Mouse (Mus musculus) stomach, postnatal 0 days (tissue): ENCODE results near the gene Rplp2. TPM values are rescaled to one million over a fixed set of nuclear protein-coding genes. Genes with fewer than 3 reads are reported as not detected.

ENCODE experiments used
- ATAC-seq: fragments of 200-750 bp; cut with Nextera tagmentation; 2 replicates; pipeline ENCODE4 v1.8.0; 2017; ENCODE audit not compliant: low FRiP score, low TSS enrichment
- DNase-seq: peaks from one replicate; pipeline ENCODE4 v3.0.0-alpha.2; 2016; ENCODE audit warnings: low spot score
- H3K27ac ChIP-seq: fragments of 300-500 bp; sonication (generic); replicated peaks from 2 replicates; pipeline ENCODE4 v1.5.1; 2014; ENCODE audit warnings: mild to moderate bottlenecking, control low read depth
- H3K27me3 ChIP-seq: fragments of 300-500 bp; sonication (generic); 2 replicates; pipeline ENCODE4 v1.6.1; 2014; ENCODE audit warnings: low read length; ENCODE audit not compliant: control insufficient read depth, insufficient read depth
- H3K36me3 ChIP-seq: fragments of 300-500 bp; sonication (generic); 2 replicates; pipeline ENCODE4 v1.6.1; 2014; ENCODE audit warnings: low read length, mixed read lengths; ENCODE audit not compliant: control insufficient read depth, insufficient read depth
- H3K4me1 ChIP-seq: fragments of 300-500 bp; sonication (generic); replicated peaks from 2 replicates; pipeline ENCODE4 v1.6.1; 2014; ENCODE audit warnings: antibody characterized with exemption; ENCODE audit not compliant: control insufficient read depth, insufficient read depth
- H3K4me2 ChIP-seq: fragments of 300-500 bp; sonication (generic); replicated peaks from 2 replicates; pipeline ENCODE4 v1.6.1; 2014; ENCODE audit warnings: low read depth, mild to moderate bottlenecking, control low read depth, moderate library complexity
- H3K4me3 ChIP-seq: fragments of 300-500 bp; sonication (generic); 2 replicates; pipeline ENCODE4 v1.5.1; 2014; ENCODE audit warnings: low read depth, low read length, control low read depth
- H3K9ac ChIP-seq: fragments of 300-500 bp; sonication (generic); 2 replicates; pipeline ENCODE4 v1.6.1; 2014; ENCODE audit warnings: mild to moderate bottlenecking, low read length, control low read depth, mixed read lengths
- H3K9me3 ChIP-seq: fragments of 300-500 bp; sonication (generic); 2 replicates; pipeline ENCODE4 v1.6.1; 2016; ENCODE audit warnings: low read length; ENCODE audit not compliant: control insufficient read depth
- CTCF ChIP-seq: IDR thresholded peaks from 2 replicates; pipeline ENCODE4 v1.5.1; 2016; ENCODE audit warnings: antibody characterized with exemption, low read depth, mild to moderate bottlenecking, moderate library complexity
- EP300 ChIP-seq: optimal IDR thresholded peaks from 2 replicates; pipeline ENCODE3; 2016; ENCODE audit warnings: antibody characterized with exemption
- WGBS: fragments of 180-500 bp; shearing (Covaris S2); extraction: QIAGEN DNeasy Blood & Tissue Kit; methylation state at CpG from one replicate; pipeline ENCODE4 v1.1.7; 2014; 5-methylcytosine and 5-hydroxymethylcytosine counted together
- polyA plus RNA-seq: library from polyadenylated mRNA; unstranded; fragments of >200 nt; fragmentation: Nextera tagmentation; extraction: Ambion mirVana; gene quantifications from 2 replicates; pipeline ENCODE4 v1.2.1, GENCODE M21; 2015

Rplp2 gene
- polyA plus RNA-seq, 1 experiment from 2014 or later, result 1,334 TPM

- no peak for TF ChIP-seq CTCF
- TF ChIP-seq EP300, result no peak
- peak overlapping the region; percentile 71 for H3K4me2 ChIP-seq
- H3K36me3 ChIP-seq, result peaks cover 11% of the 10 kb centered on the region; the same call in 1 of the 2 replicates
- H3K4me3 ChIP-seq, result peak overlapping the region; percentile 46
- H3K9me3 ChIP-seq, result no peaks in the 10 kb centered on the region
- H3K27ac ChIP-seq, result no peak overlapping the region
- peak overlapping the region; percentile 54 for H3K9ac ChIP-seq
- H3K4me1 ChIP-seq, result peaks cover 5% of the 10 kb centered on the region; the same call in 1 of the 2 replicates
- 73% methylated on average over 15 of the region's 15 CpGs for WGBS
- H3K27me3 ChIP-seq, result no peaks in the 10 kb centered on the region
- no peak for DNase-seq
- ATAC-seq, result no peak
Measured at GRCm38 (mm10) chr7:141433517-141434400, 13.4 kb upstream of the Rplp2 start.

- peak overlapping the region; percentile 55 for H3K9ac ChIP-seq
- peak overlapping the region; percentile 58; the same call in 1 of the 2 replicates for H3K27ac ChIP-seq
- ATAC-seq (no peak), DNase-seq (peak; percentile 47)
- WGBS, result 11% methylated on average over 8 of the region's 8 CpGs
- H3K9me3 ChIP-seq, result no peaks in the 10 kb centered on the region
- H3K4me3 ChIP-seq, result peak overlapping the region; percentile 46
- H3K36me3 ChIP-seq, result peaks cover 11% of the 10 kb centered on the region; the same call in 1 of the 2 replicates
- no peak for TF ChIP-seq EP300
- no peak for TF ChIP-seq CTCF
- H3K4me1 ChIP-seq, result peaks cover 5% of the 10 kb centered on the region; the same call in 1 of the 2 replicates
- peak overlapping the region; percentile 71 for H3K4me2 ChIP-seq
- no peaks in the 10 kb centered on the region for H3K27me3 ChIP-seq
Measured at GRCm38 (mm10) chr7:141434464-141434863, 12.7 kb upstream of the Rplp2 start.

- ATAC-seq, result peak; percentile 35; the same call in 1 of the 2 replicates
- Histone ChIP-seq H3K4me2 (peak overlapping the region; percentile 71), H3K27me3 (no peaks in the 10 kb centered on the region), H3K9me3 (no peaks in the 10 kb centered on the region), H3K36me3 (peaks cover 11% of the 10 kb centered on the region; the same call in 1 of the 2 replicates), H3K9ac (peak overlapping the region; percentile 55), H3K4me1 (peaks cover 5% of the 10 kb centered on the region; the same call in 1 of the 2 replicates), H3K27ac (peak overlapping the region; percentile 58; the same call in 1 of the 2 replicates), H3K4me3 (peak overlapping the region; percentile 46)
- peak; percentile 80 for DNase-seq
- WGBS, result 5% methylated on average over 17 of the region's 17 CpGs
- TF ChIP-seq EP300 (no peak), CTCF (0 out of 2 replicates have a peak, but pooled peaks have one; percentile 14)
Measured at GRCm38 (mm10) chr7:141435129-141435855, 11.9 kb upstream of the Rplp2 start.

- no peak for ATAC-seq
- peak overlapping the region; percentile 53; the same call in 1 of the 2 replicates for H3K27ac ChIP-seq
- H3K36me3 ChIP-seq, result peaks cover 11% of the 10 kb centered on the region; the same call in 1 of the 2 replicates
- H3K4me1 ChIP-seq, result peaks cover 5% of the 10 kb centered on the region; the same call in 1 of the 2 replicates
- no peaks in the 10 kb centered on the region for H3K9me3 ChIP-seq
- WGBS, result 83% methylated on average over 9 of the region's 9 CpGs
- no peaks in the 10 kb centered on the region for H3K27me3 ChIP-seq
- peak overlapping the region; percentile 71 for H3K4me2 ChIP-seq
- no peak for TF ChIP-seq CTCF
- TF ChIP-seq EP300, result no peak
- H3K9ac ChIP-seq, result 0 out of 2 replicates have a peak overlapping the region, but pooled peaks have one; percentile 31
- no peak for DNase-seq
- no peak overlapping the region for H3K4me3 ChIP-seq
Measured at GRCm38 (mm10) chr7:141435856-141436522, 11.2 kb upstream of the Rplp2 start.

- Histone ChIP-seq H3K36me3 (peaks cover 10% of the 10 kb centered on the region; the same call in 1 of the 2 replicates), H3K4me1 (peaks cover 5% of the 10 kb centered on the region; the same call in 1 of the 2 replicates), H3K4me3 (peak overlapping the region; percentile 67), H3K27me3 (no peaks in the 10 kb centered on the region), H3K27ac (no peak overlapping the region), H3K4me2 (peak overlapping the region; percentile 90), H3K9me3 (no peaks in the 10 kb centered on the region), H3K9ac (peak overlapping the region; percentile 76; the same call in 1 of the 2 replicates)
- ATAC-seq (no peak), DNase-seq (no peak)
- TF ChIP-seq CTCF, result no peak
- TF ChIP-seq EP300, result no peak
- 50% methylated on average over 2 of the region's 2 CpGs for WGBS
Measured at GRCm38 (mm10) chr7:141436523-141436892, 10.7 kb upstream of the Rplp2 start.
